ENCODE assay signal across 8 mouse cellular contexts in the genomic region with DNA sequence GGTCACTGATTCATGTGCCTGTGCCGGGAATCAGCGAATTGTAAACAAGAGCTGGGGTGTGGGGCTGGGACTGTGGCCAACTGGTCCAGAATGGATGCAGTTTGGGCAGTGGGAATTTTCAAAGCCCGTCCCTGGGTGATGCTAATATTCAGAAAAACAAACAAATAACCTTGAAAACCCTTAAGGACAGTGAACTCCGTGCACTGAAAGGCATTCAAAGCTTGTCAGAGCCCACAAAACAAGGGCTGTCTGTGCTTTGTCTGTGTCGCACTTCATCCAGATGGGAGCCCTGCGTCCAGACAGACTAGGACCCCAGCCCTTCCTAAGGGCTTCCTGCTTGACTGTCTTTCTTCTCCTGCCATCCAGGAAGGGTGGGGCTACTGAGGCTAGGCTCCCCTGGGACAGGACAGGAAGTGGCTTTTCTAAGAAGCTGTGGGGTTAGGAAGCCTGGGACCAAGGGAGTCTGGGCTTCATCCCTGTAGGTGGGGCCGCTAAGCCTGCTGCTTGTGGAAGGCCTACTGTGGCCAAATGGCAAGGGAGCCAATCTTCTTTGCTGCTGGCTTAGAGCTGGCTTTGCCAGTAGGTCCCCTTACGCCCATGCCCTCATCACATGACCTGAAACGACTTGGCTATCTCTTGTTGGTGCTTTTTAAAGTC. TPM values are rescaled to one million over a fixed set of nuclear protein-coding genes. Genes with fewer than 3 reads are reported as not detected.
DNase-seq lines count a peak whose midpoint lies in the region; ATAC-seq and TF ChIP-seq lines count a peak whose summit lies in the region.

No protein-coding gene starts in this region.

- no peaks in the 10 kb centered on the region; the same call in 1 of the 2 replicates for H3K9me3 ChIP-seq in embryonic facial prominence, embryonic 14.5 days (ENCODE audit: control insufficient read depth, low read length)
- H3K9me3 ChIP-seq in heart, embryonic 15.5 days (replicated peaks) = no peaks in the 10 kb centered on the region
- H3K9me3 ChIP-seq in kidney, postnatal 0 days (replicated peaks; ENCODE audit: low read length) = no peaks in the 10 kb centered on the region
- no peaks in the 10 kb centered on the region for H3K9me3 ChIP-seq in stomach, embryonic 16.5 days (replicated peaks; ENCODE audit: control insufficient read depth, low read length)

- 15% methylated on average over 9 of the region's 9 CpGs for WGBS in embryonic facial prominence, embryonic 14.5 days
- WGBS in heart, embryonic 15.5 days = 21% methylated on average over 9 of the region's 9 CpGs
- WGBS in kidney, postnatal 0 days = 26% methylated on average over 9 of the region's 9 CpGs
- WGBS in stomach, embryonic 16.5 days = 27% methylated on average over 9 of the region's 9 CpGs

- no peaks in the 10 kb centered on the region for H3K27me3 ChIP-seq in C2C12 (ENCODE audit: control insufficient read depth, insufficient read depth, insufficient read length)
- no peaks in the 10 kb centered on the region for H3K27me3 ChIP-seq in embryonic facial prominence, embryonic 14.5 days (replicated peaks; ENCODE audit: control insufficient read depth, insufficient read depth, low read length)
- H3K27me3 ChIP-seq in heart, embryonic 15.5 days = no peaks in the 10 kb centered on the region
- no peaks in the 10 kb centered on the region for H3K27me3 ChIP-seq in kidney, postnatal 0 days (ENCODE audit: insufficient read depth, low read length)
- H3K27me3 ChIP-seq in stomach, embryonic 16.5 days (ENCODE audit: control insufficient read depth, insufficient read depth, low read length) = no peaks in the 10 kb centered on the region

- no peaks in the 10 kb centered on the region for H3K79me3 ChIP-seq in C2C12 (ENCODE audit: low read depth)

- peak overlapping the region; percentile 67 for H3K9ac ChIP-seq in embryonic facial prominence, embryonic 14.5 days (ENCODE audit: low read depth, low read length)
- H3K9ac ChIP-seq in heart, embryonic 15.5 days = peak overlapping the region; percentile 46; the same call in 1 of the 2 replicates
- H3K9ac ChIP-seq in kidney, postnatal 0 days (ENCODE audit: low read depth, low read length) = peak overlapping the region; percentile 62; the same call in 1 of the 2 replicates
- peak overlapping the region; percentile 80 for H3K9ac ChIP-seq in stomach, embryonic 16.5 days (ENCODE audit: low read length)

- TF ChIP-seq CTCF in C2C12 (IDR thresholded peaks at IDR 0.05; ENCODE audit: control insufficient read depth, insufficient read depth, insufficient read length) = no peak
- no peak for TF ChIP-seq CTCF in kidney, postnatal 0 days (IDR thresholded peaks at IDR 0.05; ENCODE audit: low read depth)

- peaks cover 40% of the 10 kb centered on the region for H3K79me2 ChIP-seq in C2C12 (ENCODE audit: control insufficient read depth, insufficient read depth)

- H3ac ChIP-seq in C2C12 (ENCODE audit: control insufficient read depth, insufficient read length, low read depth) = peak overlapping the region; percentile 39

- peaks cover 63% of the 10 kb centered on the region for H3K4me1 ChIP-seq in embryonic facial prominence, embryonic 14.5 days (ENCODE audit: control insufficient read depth, insufficient read depth, low read length)
- H3K4me1 ChIP-seq in heart, embryonic 15.5 days (replicated peaks) = peaks cover 69% of the 10 kb centered on the region
- peaks cover 52% of the 10 kb centered on the region for H3K4me1 ChIP-seq in kidney, postnatal 0 days (replicated peaks; ENCODE audit: insufficient read depth, low read length)
- peaks cover 76% of the 10 kb centered on the region for H3K4me1 ChIP-seq in stomach, embryonic 16.5 days (ENCODE audit: control insufficient read depth, insufficient read depth, low read length)

- peak overlapping the region; percentile 61 for H3K4me2 ChIP-seq in embryonic facial prominence, embryonic 14.5 days (ENCODE audit: low read depth, low read length)
- peak overlapping the region; percentile 56 for H3K4me2 ChIP-seq in heart, embryonic 15.5 days
- peak overlapping the region; percentile 68 for H3K4me2 ChIP-seq in kidney, postnatal 0 days (ENCODE audit: low read length)
- peak overlapping the region; percentile 68 for H3K4me2 ChIP-seq in stomach, embryonic 16.5 days (ENCODE audit: low read depth, low read length)

- peaks cover 7% of the 10 kb centered on the region for H3K36me3 ChIP-seq in C2C12 (ENCODE audit: control insufficient read depth, insufficient read depth)
- H3K36me3 ChIP-seq in embryonic facial prominence, embryonic 14.5 days (ENCODE audit: control insufficient read depth, insufficient read depth, low read length) = peaks cover 14% of the 10 kb centered on the region
- H3K36me3 ChIP-seq in heart, embryonic 15.5 days = peaks cover 11% of the 10 kb centered on the region; the same call in 1 of the 2 replicates
- H3K36me3 ChIP-seq in kidney, postnatal 0 days (ENCODE audit: insufficient read depth, low read length) = peaks cover 7% of the 10 kb centered on the region; the same call in 1 of the 2 replicates
- H3K36me3 ChIP-seq in stomach, embryonic 16.5 days (ENCODE audit: control insufficient read depth, insufficient read depth, low read length) = peaks cover 9% of the 10 kb centered on the region

- peak; percentile 73 for DNase-seq in NIH3T3 (ENCODE audit: low read depth)
- DNase-seq in embryonic facial prominence, embryonic 14.5 days (ENCODE audit: low spot score) = peak; percentile 82
- DNase-seq in kidney, postnatal 0 days (ENCODE audit: low spot score) = peak; percentile 85
- peak; percentile 92 for DNase-seq in lung, postnatal 36 days
- DNase-seq in left cerebral cortex, adult 9 months (ENCODE audit: low spot score in 2 of 2) = no peak

- H3K4me3 ChIP-seq in C2C12 (ENCODE audit: insufficient read depth, poor library complexity, severe bottlenecking) = no peak overlapping the region
- peak overlapping the region; percentile 36 for H3K4me3 ChIP-seq in embryonic facial prominence, embryonic 14.5 days (ENCODE audit: low read depth, low read length)
- H3K4me3 ChIP-seq in heart, embryonic 15.5 days = peak overlapping the region; percentile 40
- H3K4me3 ChIP-seq in kidney, postnatal 0 days (replicated peaks; ENCODE audit: low read depth, low read length) = peak overlapping the region; percentile 33
- H3K4me3 ChIP-seq in stomach, embryonic 16.5 days (replicated peaks; ENCODE audit: low read length) = peak overlapping the region; percentile 47

- H3K27ac ChIP-seq in embryonic facial prominence, embryonic 14.5 days (replicated peaks; ENCODE audit: low read depth, low read length) = peak overlapping the region; percentile 99
- peak overlapping the region; percentile 95 for H3K27ac ChIP-seq in heart, embryonic 15.5 days
- H3K27ac ChIP-seq in kidney, postnatal 0 days = peak overlapping the region; percentile 97
- peak overlapping the region; percentile 100 for H3K27ac ChIP-seq in stomach, embryonic 16.5 days (ENCODE audit: low read length)

- ATAC-seq in embryonic facial prominence, embryonic 14.5 days (ENCODE audit: low read depth) = no peak; the same call in 1 of the 2 replicates
- peak; percentile 24 for ATAC-seq in heart, embryonic 15.5 days (replicated peaks; ENCODE audit: insufficient number of reproducible peaks, insufficient read depth, low FRiP score, low read depth)
- 0 out of 2 replicates have a peak, but pooled peaks have one; percentile 12 for ATAC-seq in kidney, postnatal 0 days (replicated peaks; ENCODE audit: low FRiP score, low read depth)
- ATAC-seq in stomach, embryonic 16.5 days (ENCODE audit: insufficient read depth, low FRiP score) = peak; percentile 6; the same call in 1 of the 2 replicates

TF ChIP-seq in C2C12, 6 proteins besides CTCF, POLR2A, EP300 and RAD21:
- TF ChIP-seq FOSL1 (IDR thresholded peaks at IDR 0.05; ENCODE audit: insufficient read depth, low read length, poor library complexity, severe bottlenecking) (peak; percentile 4), MYOG (IDR thresholded peaks at IDR 0.05; ENCODE audit: control insufficient read depth, extremely low read depth, insufficient read length) (no peak), CEBPB (IDR thresholded peaks at IDR 0.05; ENCODE audit: low read depth) (no peak), MYOD1 (IDR thresholded peaks at IDR 0.05; ENCODE audit: control insufficient read depth, insufficient read length, low read depth) (peak; percentile 3), USF1 (IDR thresholded peaks at IDR 0.05; ENCODE audit: low read depth) (peak; percentile 95), MAX (IDR thresholded peaks at IDR 0.05) (peak; percentile 88)
TF ChIP-seq in C2C12: peak in this region for 4.

RNA-seq across cellular contexts. Expression of gene Hacl1, which starts 21.6 kb away (rescaled TPM):
- 1.4 TPM for polyA plus RNA-seq in C2C12 (2012; fragmentation: generic; extraction: Trizol)
- 13.3 and 13.4 TPM in 2 replicates for polyA plus RNA-seq in embryonic facial prominence, embryonic 14.5 days (2014; fragmentation: Nextera tagmentation; extraction: Ambion mirVana)
- 9.7 and 11.6 TPM in 2 replicates for polyA plus RNA-seq in heart, embryonic 15.5 days (2015; fragmentation: Nextera tagmentation; extraction: Ambion mirVana)
- polyA plus RNA-seq in kidney, postnatal 0 days (2015; fragmentation: Nextera tagmentation; extraction: Ambion mirVana) = 68.9 and 76.3 TPM in 2 replicates
- polyA plus RNA-seq in stomach, embryonic 16.5 days (2015; fragmentation: Nextera tagmentation; extraction: Ambion mirVana) = 12.5 and 13.1 TPM in 2 replicates

RNA-seq across cellular contexts. Expression of gene Btd, which starts 21.9 kb away (rescaled TPM):
- 16.7 TPM for polyA plus RNA-seq in C2C12 (2012; fragmentation: generic; extraction: Trizol)
- polyA plus RNA-seq in embryonic facial prominence, embryonic 14.5 days (2014; fragmentation: Nextera tagmentation; extraction: Ambion mirVana) = 30.3 and 37.0 TPM in 2 replicates
- 20.4 and 23.5 TPM in 2 replicates for polyA plus RNA-seq in heart, embryonic 15.5 days (2015; fragmentation: Nextera tagmentation; extraction: Ambion mirVana)
- 60.6 and 64.5 TPM in 2 replicates for polyA plus RNA-seq in kidney, postnatal 0 days (2015; fragmentation: Nextera tagmentation; extraction: Ambion mirVana)
- 29.0 and 31.8 TPM in 2 replicates for polyA plus RNA-seq in stomach, embryonic 16.5 days (2015; fragmentation: Nextera tagmentation; extraction: Ambion mirVana)

RNA-seq across cellular contexts. Expression of gene Gm49387, which starts 22.0 kb away (rescaled TPM):
- not detected for polyA plus RNA-seq in C2C12 (2012; fragmentation: generic; extraction: Trizol)
- polyA plus RNA-seq in embryonic facial prominence, embryonic 14.5 days (2014; fragmentation: Nextera tagmentation; extraction: Ambion mirVana) = 0.47 and 0.84 TPM in 2 replicates
- 2.6 TPM in 2 replicates for polyA plus RNA-seq in heart, embryonic 15.5 days (2015; fragmentation: Nextera tagmentation; extraction: Ambion mirVana)
- 2.9 TPM in 1 of 2 replicates, not detected in the other for polyA plus RNA-seq in kidney, postnatal 0 days (2015; fragmentation: Nextera tagmentation; extraction: Ambion mirVana)
- polyA plus RNA-seq in stomach, embryonic 16.5 days (2015; fragmentation: Nextera tagmentation; extraction: Ambion mirVana) = 0.77 and 1.5 TPM in 2 replicates

Comparison
In these comparisons a context has a peak if more than half of its experiments do, and no peak if none do; other contexts are left out.
1. DNase-seq: peak in NIH3T3 (single experiment), embryonic facial prominence, embryonic 14.5 days (single experiment), kidney, postnatal 0 days (single experiment) and lung, postnatal 36 days (single experiment); none in left cerebral cortex, adult 9 months (0 of 2).
2. Peak in every context shown above with its lines, with median percentiles within 50 percentile points of each other: H3K27ac ChIP-seq, H3K4me2 ChIP-seq and H3K9ac ChIP-seq.